Mouse (Mus musculus) G1E-ER4 (cell line): ENCODE measurements around the gene Cd207. TPM values are rescaled to one million over a fixed set of nuclear protein-coding genes. Genes with fewer than 3 reads are reported as not detected.

ENCODE experiments used
- GATA1 ChIP-seq: IDR thresholded peaks from one replicate; pipeline ENCODE4 v1.8.0; 2012; ENCODE audit warnings: low read length, inconsistent platforms
- polyA plus RNA-seq: library from polyadenylated mRNA; stranded (reverse); fragments of >175 nt; gene quantifications from 2 replicates; pipeline ENCODE4 v1.2.3, GENCODE M21; 2012

Cd207 gene
- polyA plus RNA-seq, 1 experiment: not detected

DNA sequence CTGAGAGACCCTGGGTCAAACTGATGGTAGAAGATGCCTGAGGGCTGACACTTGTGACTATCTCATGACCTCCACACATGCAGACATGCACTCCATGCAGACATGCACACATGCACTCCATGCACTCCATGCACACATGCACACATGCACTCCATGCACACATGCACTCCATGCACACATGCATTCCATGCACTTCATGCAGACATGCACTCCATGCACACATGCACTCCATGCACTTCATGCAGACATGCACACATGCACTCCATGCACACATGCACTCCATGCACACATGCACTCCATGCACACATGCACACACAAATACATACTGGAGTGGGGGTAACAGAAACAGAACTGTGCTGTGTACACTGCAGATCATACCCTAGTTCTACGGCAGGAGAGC, 42.3 kb downstream of the Cd207 start:
- no peak for TF ChIP-seq GATA1

DNA sequence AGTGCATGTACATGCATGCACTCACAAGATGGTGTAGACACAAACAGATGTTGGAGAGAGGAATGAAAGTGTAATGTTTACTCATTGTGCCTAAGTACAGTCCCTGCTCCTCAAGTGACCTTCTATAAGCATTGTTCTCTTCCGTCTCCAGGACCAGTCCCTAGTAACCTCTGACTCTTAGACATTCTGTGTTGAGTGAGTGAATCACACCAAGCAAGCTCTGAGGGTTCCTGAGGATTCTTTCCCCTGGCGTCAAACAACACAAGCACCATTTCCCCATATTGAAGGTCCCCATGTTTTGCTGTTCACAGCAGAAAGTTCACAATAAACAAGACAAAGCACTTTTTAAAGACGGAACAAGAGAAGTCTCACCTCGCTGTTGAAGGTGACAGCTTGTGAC, 45.8 kb downstream of the Cd207 start:
- TF ChIP-seq GATA1: no peak

DNA sequence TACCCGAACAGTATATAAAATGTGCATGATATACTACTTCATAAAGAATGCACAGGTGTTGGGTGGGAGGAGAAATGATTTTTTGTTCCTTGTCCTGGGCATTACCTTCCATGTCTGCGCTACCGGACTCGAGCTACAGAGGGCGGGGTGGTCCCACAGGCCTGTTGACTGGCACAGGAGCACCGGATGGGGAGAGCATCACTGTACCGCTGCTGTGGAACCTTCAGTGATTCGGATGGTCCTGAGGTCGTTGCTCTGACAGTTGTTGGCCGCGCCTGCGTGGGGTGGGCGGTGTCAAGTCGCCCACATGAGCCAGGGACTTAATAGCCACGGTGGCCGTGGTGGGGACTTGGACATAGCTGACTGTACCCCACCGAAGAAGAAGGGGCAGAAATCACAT, 50.9 kb downstream of the Cd207 start:
- no peak for TF ChIP-seq GATA1

Other genes starting within 250 kb of the Cd207 start
- 36.2 and 60.4 TPM in 2 replicates for gene Tet3, start 218.8 kb downstream of the Cd207 start, polyA plus RNA-seq
- 6.7 and 8.9 TPM in 2 replicates for gene Dguok, start 170.9 kb downstream of the Cd207 start, polyA plus RNA-seq
- not detected in 2 replicates for gene Actg2, start 141.6 kb downstream of the Cd207 start, polyA plus RNA-seq
- 1.2 and 1.6 TPM in 2 replicates for gene Stambp, start 105.1 kb downstream of the Cd207 start, polyA plus RNA-seq
- gene Clec4f, start 21.7 kb downstream of the Cd207 start, polyA plus RNA-seq: not detected in 2 replicates
- gene Vax2, start 33.4 kb upstream of the Cd207 start, polyA plus RNA-seq: not detected in 2 replicates
- gene Atp6v1b1, start 65.1 kb upstream of the Cd207 start, polyA plus RNA-seq: not detected in 2 replicates
- gene Ankrd53, start 84.8 kb upstream of the Cd207 start, polyA plus RNA-seq: not detected in 2 replicates
- gene Tex261, start 98.0 kb upstream of the Cd207 start, polyA plus RNA-seq: 46.2 and 58.9 TPM in 2 replicates
- gene Nagk, start 117.1 kb upstream of the Cd207 start, polyA plus RNA-seq: 6.5 and 8.1 TPM in 2 replicates
- gene Paip2b, start 153.9 kb upstream of the Cd207 start, polyA plus RNA-seq: 9.5 and 13.9 TPM in 2 replicates
- gene Zfp638, start 189.3 kb upstream of the Cd207 start, polyA plus RNA-seq: 3.5 and 4.3 TPM in 2 replicates